Mouse (Mus musculus): Measurements from ENCODE around the gene Dynll1. TPM values are rescaled to one million over a fixed set of nuclear protein-coding genes. Genes with fewer than 3 reads are reported as not detected.
"Not testable (repeated sequence)": the region's sequence is repeated elsewhere in the genome, so short reads cannot be mapped to it uniquely, and the experiment has no call there.

Gene Dynll1
- total RNA-seq, 2 experiments from 2014 or later, result 71.9 to 88.5 TPM

DNA sequence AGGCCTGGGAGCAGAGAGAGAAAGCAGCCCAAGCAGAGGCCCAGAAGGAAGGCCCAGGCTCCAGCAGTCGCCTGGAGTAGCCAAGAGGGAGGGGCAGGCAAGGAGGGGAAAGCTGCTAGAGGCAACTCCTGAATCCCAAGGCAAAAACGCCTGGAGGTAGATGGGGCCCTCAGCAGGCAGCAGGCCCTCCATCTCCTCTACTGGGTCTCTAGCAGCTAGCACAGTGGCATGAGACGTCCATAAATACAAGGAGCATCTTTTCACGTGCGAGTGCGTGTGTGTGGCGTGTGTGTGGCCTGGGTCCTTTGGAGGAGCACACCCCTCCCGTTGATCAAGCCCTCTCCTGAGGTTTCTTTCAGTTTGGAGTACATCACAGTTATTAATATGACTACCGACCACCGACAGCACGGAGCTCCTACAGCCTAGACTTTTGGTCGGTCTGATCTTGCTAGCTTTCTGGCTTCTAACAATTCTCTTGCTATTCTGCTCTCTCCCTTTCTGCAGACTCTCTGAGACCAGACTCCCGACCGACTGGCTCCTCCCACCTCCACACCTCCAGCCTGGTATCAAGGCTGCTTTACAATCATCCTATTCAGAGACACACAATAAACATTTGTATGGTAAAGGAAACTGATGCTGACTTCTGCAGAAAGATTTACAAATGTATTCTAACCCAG, 16.3 kb upstream of the Dynll1 start:
- no peak for DNase-seq

DNA sequence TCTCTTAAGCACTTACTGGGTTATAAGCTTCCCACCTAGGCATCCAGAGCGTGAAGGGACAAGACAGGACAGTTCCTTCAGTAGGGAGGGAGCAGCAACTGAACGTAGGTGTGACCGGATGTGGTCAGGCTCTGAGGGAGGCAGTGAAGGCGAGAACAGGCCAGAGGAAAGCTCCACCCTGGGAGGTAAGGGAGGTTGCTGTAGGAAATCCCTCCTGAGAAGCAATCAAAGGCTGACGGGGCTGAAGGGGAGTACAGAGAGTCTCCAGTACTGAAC, 12.8 kb upstream of the Dynll1 start:
- intact Hi-C loops (cut with DNase I), result no loop called here
- DNase-seq, result no peak

More for the DNA sequence above, 16.3 kb upstream of the Dynll1 start:
- intact Hi-C loops (cut with DNase I), result no loop called here

- DNase-seq, result no peak
- intact Hi-C loops (cut with DNase I), result no loop called here
These were observed 12.2 kb upstream of the Dynll1 start for GRCm38 (mm10) chr5:115312816-115313667.

- no peak for DNase-seq
- intact Hi-C loops (cut with DNase I), result no loop called here
These were observed 11.6 kb upstream of the Dynll1 start for GRCm38 (mm10) chr5:115312354-115312753.

- DNase-seq, result not testable (repeated sequence)
- intact Hi-C loops (cut with DNase I), result loop anchor here (2.0 kb wide), 1 partner anchor 23 kb away; no protein-coding TSS in a partner anchor
These were observed 1.4 kb upstream of the Dynll1 start for GRCm38 (mm10) chr5:115302190-115302589.

- no peak for DNase-seq
- intact Hi-C loops (cut with DNase I), result loop anchor here (2.0 kb wide), 4 partner anchors 17 to 39 kb away; partner anchors contain the start of genes Gatc and Triap1
These were observed 816 bp upstream of the Dynll1 start for GRCm38 (mm10) chr5:115301615-115302014.

DNA sequence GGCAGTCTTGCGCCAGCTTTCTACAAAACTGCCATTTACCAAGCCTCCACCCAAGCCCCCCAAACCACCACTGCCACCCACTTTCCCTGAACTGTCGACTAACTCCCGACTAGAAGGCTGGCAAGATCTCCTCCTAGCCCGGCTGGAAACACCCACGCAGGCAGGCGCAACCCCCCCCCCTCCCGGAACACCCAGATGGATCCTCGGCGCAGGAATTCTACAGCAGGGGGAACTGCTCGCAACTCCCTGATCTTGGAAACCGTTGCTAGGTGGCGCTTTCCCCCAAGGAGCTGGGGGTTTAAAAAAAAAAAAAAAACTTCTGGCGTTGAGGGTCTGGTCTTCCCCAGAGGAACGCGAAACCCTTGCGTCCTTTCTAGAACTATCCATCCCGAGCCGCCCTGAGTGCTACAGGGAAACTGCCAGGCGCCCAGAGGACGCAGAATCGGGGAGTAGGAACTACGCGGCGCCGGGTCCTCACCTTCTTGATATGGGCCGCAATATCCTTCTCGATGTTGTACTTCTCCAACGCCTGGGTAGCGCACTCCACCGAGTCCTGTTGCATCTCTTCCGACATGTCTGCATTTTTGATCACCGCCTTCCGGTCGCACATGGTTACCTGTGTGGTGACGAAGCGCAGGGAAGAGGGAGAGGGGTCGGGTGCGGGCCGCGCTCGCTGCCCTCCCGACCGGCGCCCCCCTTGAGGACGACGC, 609 bp downstream of the Dynll1 start:
- DNase-seq, result peak; percentile 58 to 74
- intact Hi-C loops (cut with DNase I), result loop anchor here (2.0 kb wide), 3 partner anchors 19 to 41 kb away; partner anchors contain the start of genes Gatc and Triap1

DNA sequence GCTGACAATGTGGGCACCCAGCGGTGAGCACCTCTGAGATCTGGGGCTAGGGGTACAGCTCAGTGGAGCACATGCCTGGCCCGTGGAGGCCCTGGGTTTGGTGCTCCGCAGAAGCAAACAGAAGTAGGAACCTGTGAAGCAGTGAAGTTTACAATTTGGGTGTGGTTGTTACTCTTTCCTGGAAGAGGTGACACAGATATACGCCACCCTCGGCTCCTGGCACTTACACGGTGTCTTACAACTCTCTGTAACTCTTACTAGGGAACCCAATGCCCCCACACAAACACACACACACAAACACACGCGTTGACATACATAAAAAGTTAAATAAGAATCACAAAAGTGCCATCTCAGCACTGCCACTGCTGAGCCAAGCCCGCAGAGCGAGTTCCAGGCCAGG, 4.5 kb downstream of the Dynll1 start:
- intact Hi-C loops (cut with DNase I), result no loop called here

GRCm38 (mm10) chr5:115294173-115294572, 6.6 kb downstream of the Dynll1 start:
- DNase-seq, result no peak
- intact Hi-C loops (cut with DNase I), result no loop called here

More for the DNA sequence above, 4.5 kb downstream of the Dynll1 start:
- no peak for DNase-seq

DNA sequence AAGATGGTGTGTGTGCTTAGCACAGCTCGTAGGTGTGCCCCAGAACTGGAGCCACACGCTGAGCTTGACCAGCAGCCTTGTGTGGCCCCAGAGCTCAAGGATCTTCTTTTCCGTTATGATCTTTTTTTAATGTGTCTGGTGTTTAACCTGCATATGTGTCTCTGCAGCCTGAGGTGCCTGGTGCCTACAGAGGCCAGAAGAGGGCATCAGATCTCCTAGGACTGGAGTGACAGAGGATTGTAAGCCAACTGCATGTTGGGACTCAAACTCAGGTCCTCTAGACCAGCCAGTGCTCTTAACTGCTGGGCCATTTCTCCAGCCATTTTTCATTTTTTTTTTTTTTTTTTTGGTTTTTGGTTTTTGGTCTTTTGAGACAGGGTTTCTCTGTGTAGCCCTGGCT, 16.1 kb downstream of the Dynll1 start:
- no peak for DNase-seq
- intact Hi-C loops (cut with DNase I), result no loop called here

DNA sequence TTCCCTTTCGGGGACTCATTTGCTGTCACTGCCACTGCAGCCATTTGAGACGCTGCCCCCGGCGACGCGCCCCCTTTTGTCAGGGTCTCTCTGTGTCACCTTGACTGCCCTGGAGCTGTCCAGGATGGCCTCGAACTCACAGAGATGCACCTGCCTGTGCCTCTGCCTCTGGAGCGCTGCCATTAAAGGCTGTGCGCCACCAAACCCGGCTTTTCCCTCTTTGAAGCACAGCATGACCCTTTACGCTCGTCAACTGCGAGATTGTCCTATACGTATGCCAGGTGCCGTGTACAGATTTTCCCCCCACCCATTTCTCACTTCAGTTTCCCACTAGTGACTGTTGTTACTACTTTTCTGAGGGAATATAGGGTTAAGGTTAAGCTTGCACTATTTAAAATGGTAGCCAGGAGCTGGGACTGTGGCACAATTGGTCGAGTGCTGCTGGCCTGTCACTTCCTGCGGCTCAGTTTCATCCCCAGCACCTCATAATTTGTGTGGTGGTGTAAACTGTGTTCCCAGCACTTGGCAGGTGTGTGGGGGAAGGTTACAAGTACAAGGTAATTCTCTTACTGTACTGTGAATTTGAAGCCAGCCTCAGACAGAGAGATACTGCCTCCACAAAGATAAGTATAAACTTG, 20.6 kb downstream of the Dynll1 start:
- DNase-seq, result no peak
- intact Hi-C loops (cut with DNase I), result loop anchor here (2.0 kb wide), 1 partner anchor 21 kb away; the partner anchor contains the start of gene Dynll1

GRCm38 (mm10) chr5:115279226-115280049, 21.4 kb downstream of the Dynll1 start, which contains the start of gene Coq5:
TSS of gene Coq5 (plus strand) at chr5:115279666.
- intact Hi-C loops (cut with DNase I), result loop anchor here (2.0 to 5.0 kb wide), 3 partner anchors 21 to 92 kb away; partner anchors contain the start of genes Dynll1 and Srsf9
- peak; percentile 90 to 92 for DNase-seq

DNA sequence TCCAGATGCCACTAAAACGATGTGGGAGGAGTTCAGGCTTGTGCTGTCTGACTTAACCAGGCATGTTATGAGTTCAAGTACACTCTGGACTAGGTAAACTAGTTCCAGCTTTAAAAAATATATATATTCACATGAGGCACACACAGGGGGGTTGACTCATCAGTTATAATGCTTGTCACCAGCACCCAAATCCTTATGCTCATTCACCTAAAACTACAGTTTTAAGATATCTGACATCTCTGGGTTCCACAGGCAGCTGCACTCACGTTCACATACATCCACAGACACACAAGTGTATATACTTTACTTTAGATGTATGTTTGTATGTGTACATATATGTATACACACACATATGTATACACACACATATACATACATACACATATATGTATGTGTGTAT, 22.0 kb downstream of the Dynll1 start:
- intact Hi-C loops (cut with DNase I), result loop anchor here (2.0 to 5.0 kb wide), 2 partner anchors 48 to 91 kb away; partner anchors contain the start of gene Srsf9
- DNase-seq, result no peak

DNA sequence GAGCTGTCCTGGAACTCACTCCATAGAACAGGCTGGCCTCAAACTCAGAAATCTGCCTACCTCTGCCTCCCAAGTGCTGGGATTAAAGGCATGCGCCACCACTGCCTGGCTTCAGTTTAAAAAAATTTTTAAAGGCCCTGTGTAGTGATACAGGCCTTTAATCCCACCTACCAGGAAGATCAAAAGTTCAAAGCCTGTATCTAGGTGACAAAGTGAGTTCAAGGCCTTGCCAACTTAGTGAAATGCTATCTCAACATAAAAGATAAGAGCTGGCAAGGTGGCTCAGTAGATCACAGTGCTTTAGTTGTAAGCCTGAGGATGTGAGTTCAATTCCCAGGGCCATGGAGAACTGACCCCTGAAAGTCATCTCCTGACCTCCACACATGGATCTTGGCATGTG, 22.7 kb downstream of the Dynll1 start:
- no peak for DNase-seq
- intact Hi-C loops (cut with DNase I), result loop anchor here (2.0 to 5.0 kb wide), 2 partner anchors 49 to 91 kb away; partner anchors contain the start of gene Srsf9

GRCm38 (mm10) chr5:115275998-115276397, 24.8 kb downstream of the Dynll1 start:
- intact Hi-C loops (cut with DNase I), result loop anchor here (5.0 kb wide), 1 partner anchor 89 kb away; no protein-coding TSS in a partner anchor
- no peak for DNase-seq

GRCm38 (mm10) chr5:115274771-115275170, 26.0 kb downstream of the Dynll1 start:
- no peak for DNase-seq
- intact Hi-C loops (cut with DNase I), result loop anchor here (5.0 kb wide), 1 partner anchor 87 kb away; no protein-coding TSS in a partner anchor

GRCm38 (mm10) chr5:115274353-115274752, 26.4 kb downstream of the Dynll1 start:
- no peak for DNase-seq
- intact Hi-C loops (cut with DNase I), result no loop called here

DNA sequence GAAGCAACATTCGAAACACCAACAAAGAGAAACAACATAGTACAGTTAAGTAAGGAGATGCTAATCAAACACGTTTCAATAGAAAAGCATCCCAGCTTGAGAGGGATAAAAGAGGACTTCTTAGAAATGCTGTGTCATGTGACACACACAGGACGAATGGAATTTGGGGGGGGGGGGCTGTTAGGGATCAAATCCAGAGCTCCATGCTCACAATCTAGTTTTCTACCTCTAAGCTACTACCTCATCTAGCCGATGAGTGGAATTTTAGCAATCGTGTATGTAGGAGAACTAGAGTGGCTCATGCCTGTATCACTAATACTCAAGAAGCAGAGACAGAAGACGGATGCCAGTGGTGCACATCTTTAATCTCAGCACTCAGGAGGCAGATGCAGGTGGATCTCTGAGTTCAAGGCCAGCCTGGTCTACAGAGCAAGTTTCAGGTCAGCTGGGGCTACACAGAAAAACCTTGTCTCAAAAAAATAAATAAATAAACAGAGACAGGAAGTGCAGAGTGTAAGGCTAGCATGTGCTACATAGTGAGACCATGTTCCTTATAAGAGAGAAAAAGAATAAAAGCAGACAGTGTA, 27.2 kb downstream of the Dynll1 start:
- no peak for DNase-seq
- intact Hi-C loops (cut with DNase I), result loop anchor here (2.0 kb wide), 1 partner anchor 67 kb away; the partner anchor contains the start of genes Gatc and Triap1

All from heart, postnatal 36 days (tissue).